Mouse (Mus musculus): ENCODE measurements at regions not wholly inside any gene's neighbourhood (a gene's known extent, or its start where the extent isn't known, plus 50 kb on each side); places are given as distances from the start of the nearest gene placed in this dataset.
A peak's percentile ranks its signal among the peaks of the same experiment; 100 is the strongest.

DNA sequence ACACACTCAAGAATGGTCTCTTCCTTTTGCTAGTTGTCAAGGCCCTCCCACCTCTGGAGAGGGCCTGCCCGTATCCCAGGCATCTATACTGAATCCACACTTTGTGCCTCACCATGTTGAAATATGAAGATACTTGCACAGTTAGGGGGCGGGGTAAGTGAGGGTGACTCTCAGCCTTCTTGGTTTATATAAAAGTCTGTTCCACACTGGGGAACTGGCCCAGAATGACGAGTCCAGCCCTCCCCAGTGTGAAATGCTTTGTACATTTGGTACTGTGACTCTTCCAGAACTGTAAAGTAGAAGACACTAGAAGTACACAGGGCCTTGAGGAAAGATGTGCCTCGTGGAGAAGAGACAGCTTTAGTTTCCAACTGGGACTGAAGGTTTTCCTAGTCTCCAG, 166.8 kb downstream of the Tshz3 start:
- no peak for DNase-seq
- H3K27ac ChIP-seq (ENCODE audit: insufficient read depth, low read length) = no peak overlapping the region

DNA sequence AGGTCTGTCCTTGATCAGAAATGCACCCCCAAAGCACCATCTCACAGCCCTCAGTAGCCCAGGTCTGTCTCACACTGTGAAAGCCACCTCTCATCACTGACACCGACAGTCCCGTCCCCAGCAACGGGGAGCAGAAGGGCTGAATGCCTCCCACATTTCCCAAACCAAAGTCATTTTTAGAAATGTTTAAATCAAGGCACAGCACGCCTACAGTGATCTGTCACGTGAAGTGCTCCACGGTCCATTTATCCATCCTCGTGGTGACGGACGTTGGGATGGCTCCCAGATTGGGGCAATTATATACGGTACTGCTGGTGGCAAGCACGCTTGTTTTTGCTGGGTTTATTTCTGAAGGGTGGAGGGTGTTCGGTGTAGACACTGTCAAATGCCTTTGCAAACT, 168.7 kb downstream of the Tshz3 start:
- Histone ChIP-seq H3K27ac (ENCODE audit: insufficient read depth, low read length) (no peak overlapping the region), H3K27me3 (ENCODE audit: control insufficient read depth, insufficient read depth, low read length) (no peaks in the 10 kb centered on the region; the same call in 1 of the 2 replicates), H3K4me1 (ENCODE audit: control insufficient read depth, insufficient read depth, low read length) (no peaks in the 10 kb centered on the region), H3K4me3 (replicated peaks; ENCODE audit: insufficient read depth, low read depth, low read length) (no peak overlapping the region)
- WGBS = 32% methylated on average over 12 of the region's 12 CpGs
- DNase-seq = no peak
- TF ChIP-seq CTCF (IDR thresholded peaks at IDR 0.05; ENCODE audit: borderline replicate concordance, insufficient read depth, low read depth, low read length) = no peak
- TF ChIP-seq POLR2A (IDR thresholded peaks at IDR 0.05; ENCODE audit: borderline replicate concordance, insufficient read depth, low read length) = no peak

More for the DNA sequence above, 166.8 kb downstream of the Tshz3 start:
- no peak for TF ChIP-seq CTCF (IDR thresholded peaks at IDR 0.05; ENCODE audit: borderline replicate concordance, insufficient read depth, low read depth, low read length)
- TF ChIP-seq POLR2A (IDR thresholded peaks at IDR 0.05; ENCODE audit: borderline replicate concordance, insufficient read depth, low read length) = no peak
- 70% methylated on average over 4 of the region's 4 CpGs for WGBS
- H3K4me1 ChIP-seq (ENCODE audit: control insufficient read depth, insufficient read depth, low read length) = no peaks in the 10 kb centered on the region
- H3K4me3 ChIP-seq (replicated peaks; ENCODE audit: insufficient read depth, low read depth, low read length) = no peak overlapping the region
- no peaks in the 10 kb centered on the region; the same call in 1 of the 2 replicates for H3K27me3 ChIP-seq (ENCODE audit: control insufficient read depth, insufficient read depth, low read length)

DNA sequence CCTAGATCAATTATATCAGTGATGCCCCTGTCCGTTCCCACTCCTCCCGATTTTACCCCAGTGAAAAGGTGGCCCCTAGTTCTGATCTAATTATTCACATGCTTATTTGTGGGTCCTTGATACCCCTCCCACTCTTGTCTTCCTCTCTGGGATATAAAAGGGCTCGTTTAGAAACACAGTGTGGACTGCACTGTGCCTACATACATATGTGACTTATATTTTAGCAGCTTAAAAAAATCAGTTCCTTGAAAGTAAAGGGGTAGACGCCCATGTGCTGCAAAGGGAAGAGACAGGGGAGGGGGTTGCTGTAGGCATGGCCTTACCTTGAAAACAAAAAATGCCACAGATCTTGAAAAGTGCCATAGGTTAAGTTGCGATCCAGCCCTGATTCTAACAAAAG, 176.1 kb downstream of the Tshz3 start:
- H3K4me1 ChIP-seq (ENCODE audit: control insufficient read depth, insufficient read depth, low read length) = no peaks in the 10 kb centered on the region
- no peak for DNase-seq
- H3K27me3 ChIP-seq (ENCODE audit: control insufficient read depth, insufficient read depth, low read length) = no peaks in the 10 kb centered on the region
- no peak for TF ChIP-seq POLR2A (IDR thresholded peaks at IDR 0.05; ENCODE audit: borderline replicate concordance, insufficient read depth, low read length)
- TF ChIP-seq CTCF (IDR thresholded peaks at IDR 0.05; ENCODE audit: borderline replicate concordance, insufficient read depth, low read depth, low read length) = no peak
- WGBS = 78% methylated on average over 5 of the region's 5 CpGs
- H3K4me3 ChIP-seq (replicated peaks; ENCODE audit: insufficient read depth, low read depth, low read length) = no peak overlapping the region
- no peak overlapping the region for H3K27ac ChIP-seq (ENCODE audit: insufficient read depth, low read length)

- no peak overlapping the region for H3K27ac ChIP-seq (ENCODE audit: insufficient read depth, low read length)
- H3K4me1 ChIP-seq (ENCODE audit: control insufficient read depth, insufficient read depth, low read length) = no peaks in the 10 kb centered on the region
- no peak overlapping the region for H3K4me3 ChIP-seq (replicated peaks; ENCODE audit: insufficient read depth, low read depth, low read length)
- no peak for DNase-seq
- H3K27me3 ChIP-seq (ENCODE audit: control insufficient read depth, insufficient read depth, low read length) = no peaks in the 10 kb centered on the region
- WGBS = 29% methylated on average over 7 of the region's 7 CpGs
- no peak for TF ChIP-seq POLR2A (IDR thresholded peaks at IDR 0.05; ENCODE audit: borderline replicate concordance, insufficient read depth, low read length)
- TF ChIP-seq CTCF (IDR thresholded peaks at IDR 0.05; ENCODE audit: borderline replicate concordance, insufficient read depth, low read depth, low read length) = no peak
These were observed 179.8 kb downstream of the Tshz3 start for GRCm38 (mm10) chr7:36877686-36878085.

DNA sequence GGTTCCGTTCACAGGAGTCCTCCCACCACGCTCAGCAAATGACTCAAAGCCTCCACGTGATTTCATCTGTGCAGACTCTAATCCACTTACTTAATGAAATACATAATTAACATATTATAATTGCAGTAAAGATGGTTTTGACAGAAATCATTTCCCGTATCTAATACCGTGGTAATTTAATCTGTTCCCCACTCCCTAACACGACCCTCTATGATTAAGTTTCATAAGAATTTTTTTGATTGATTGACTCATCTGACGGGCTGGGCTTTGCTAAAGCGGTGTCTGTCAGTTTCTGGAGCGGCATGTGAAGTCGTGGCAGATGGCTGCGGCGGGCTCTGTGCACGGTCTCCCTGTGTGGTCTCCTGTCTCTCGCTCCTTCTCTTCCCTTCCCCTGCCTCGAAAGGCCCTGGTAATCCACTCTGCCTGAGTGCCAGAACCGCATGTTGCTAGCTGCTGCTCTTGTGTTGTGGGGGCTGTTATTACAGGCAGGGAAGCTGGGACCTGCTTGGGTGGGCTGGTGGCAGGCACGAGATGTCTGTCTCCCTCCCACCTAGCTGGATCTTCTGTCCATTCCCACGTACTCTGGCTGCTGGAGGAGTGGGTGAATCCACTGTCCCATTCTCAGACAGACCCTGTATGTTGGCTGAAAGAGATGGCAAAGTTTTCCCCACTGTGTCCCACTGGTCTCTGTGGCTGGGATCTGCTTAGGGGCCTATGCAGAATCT, 195.0 kb downstream of the Tshz3 start:
- TF ChIP-seq POLR2A (IDR thresholded peaks at IDR 0.05; ENCODE audit: borderline replicate concordance, insufficient read depth, low read length) = no peak
- no peak for TF ChIP-seq CTCF (IDR thresholded peaks at IDR 0.05; ENCODE audit: borderline replicate concordance, insufficient read depth, low read depth, low read length)
- 15% methylated on average over 18 of the region's 18 CpGs for WGBS
- Histone ChIP-seq H3K4me1 (ENCODE audit: control insufficient read depth, insufficient read depth, low read length) (peaks cover 6% of the 10 kb centered on the region), H3K27me3 (ENCODE audit: control insufficient read depth, insufficient read depth, low read length) (no peaks in the 10 kb centered on the region), H3K27ac (ENCODE audit: insufficient read depth, low read length) (no peak overlapping the region), H3K4me3 (replicated peaks; ENCODE audit: insufficient read depth, low read depth, low read length) (no peak overlapping the region)
- DNase-seq = peak in 1 of 2 experiments; percentile 15

- Histone ChIP-seq H3K27ac (ENCODE audit: insufficient read depth, low read length) (no peak overlapping the region), H3K4me3 (replicated peaks; ENCODE audit: insufficient read depth, low read depth, low read length) (no peak overlapping the region), H3K4me1 (ENCODE audit: control insufficient read depth, insufficient read depth, low read length) (peaks cover 6% of the 10 kb centered on the region), H3K27me3 (ENCODE audit: control insufficient read depth, insufficient read depth, low read length) (no peaks in the 10 kb centered on the region)
- TF ChIP-seq POLR2A (IDR thresholded peaks at IDR 0.05; ENCODE audit: borderline replicate concordance, insufficient read depth, low read length) = no peak
- no peak for TF ChIP-seq CTCF (IDR thresholded peaks at IDR 0.05; ENCODE audit: borderline replicate concordance, insufficient read depth, low read depth, low read length)
- WGBS = 14% methylated on average over 12 of the region's 12 CpGs
- peak in 1 of 2 experiments; percentile 1 for DNase-seq
These were observed 198.4 kb downstream of the Tshz3 start for GRCm38 (mm10) chr7:36896339-36896738.

- H3K27ac ChIP-seq (ENCODE audit: insufficient read depth, low read length) = no peak overlapping the region
- WGBS = 90% methylated on average over 5 of the region's 5 CpGs
- H3K4me1 ChIP-seq (ENCODE audit: control insufficient read depth, insufficient read depth, low read length) = no peaks in the 10 kb centered on the region
- TF ChIP-seq CTCF (IDR thresholded peaks at IDR 0.05; ENCODE audit: borderline replicate concordance, insufficient read depth, low read depth, low read length) (no peak), POLR2A (IDR thresholded peaks at IDR 0.05; ENCODE audit: borderline replicate concordance, insufficient read depth, low read length) (no peak)
- DNase-seq = no peak
- H3K4me3 ChIP-seq (replicated peaks; ENCODE audit: insufficient read depth, low read depth, low read length) = no peak overlapping the region
- no peaks in the 10 kb centered on the region for H3K27me3 ChIP-seq (ENCODE audit: control insufficient read depth, insufficient read depth, low read length)
These were observed 203.6 kb downstream of the Tshz3 start for GRCm38 (mm10) chr7:36901537-36901936.

DNA sequence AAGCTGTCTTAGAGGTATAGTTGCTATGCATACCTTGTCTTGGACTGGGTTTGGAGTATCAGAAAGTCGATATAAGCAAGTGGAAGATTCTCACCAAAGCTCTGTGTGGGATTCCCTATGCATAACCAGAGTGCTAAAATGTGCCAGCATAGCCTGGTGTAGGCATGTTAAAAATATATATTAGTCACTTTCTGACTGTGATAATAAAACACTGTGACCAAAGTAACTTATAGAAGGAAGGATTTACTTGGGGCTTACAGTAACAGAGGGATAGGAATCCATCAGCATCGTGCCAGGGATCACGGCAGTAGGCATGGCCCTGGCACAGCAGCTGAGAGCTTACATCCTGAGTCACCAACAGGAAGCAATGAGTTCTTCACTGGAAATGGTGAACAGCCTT, 215.4 kb downstream of the Tshz3 start:
- DNase-seq = no peak
- Histone ChIP-seq H3K27ac (ENCODE audit: insufficient read depth, low read length) (no peak overlapping the region), H3K4me1 (ENCODE audit: control insufficient read depth, insufficient read depth, low read length) (no peaks in the 10 kb centered on the region), H3K4me3 (replicated peaks; ENCODE audit: insufficient read depth, low read depth, low read length) (no peak overlapping the region), H3K27me3 (ENCODE audit: control insufficient read depth, insufficient read depth, low read length) (no peaks in the 10 kb centered on the region)
- TF ChIP-seq POLR2A (IDR thresholded peaks at IDR 0.05; ENCODE audit: borderline replicate concordance, insufficient read depth, low read length) (no peak), CTCF (IDR thresholded peaks at IDR 0.05; ENCODE audit: borderline replicate concordance, insufficient read depth, low read depth, low read length) (no peak)
- WGBS = 74% methylated on average over 3 of the region's 3 CpGs

Measured in cerebellum, adult 2 months (tissue).